Comparison of ENCODE assay signal across 7 mouse cellular contexts in genomic region chr13:98694773-98695314, GRCm38 (mm10). TPM values are rescaled to one million over a fixed set of nuclear protein-coding genes. Genes with fewer than 3 reads are reported as not detected.
A peak's percentile ranks its signal among the peaks of the same experiment; 100 is the strongest.
DNase-seq lines count a peak whose midpoint lies in the region; ATAC-seq and TF ChIP-seq lines count a peak whose summit lies in the region.

Gene Tmem171, minus strand, starts transcription at chr13:98694834.

- H3K4me1 ChIP-seq in ES-Bruce4 (ENCODE audit: control insufficient read depth, insufficient read depth, low read length) = no peaks in the 10 kb centered on the region
- H3K4me1 ChIP-seq in heart, postnatal 0 days (ENCODE audit: control insufficient read depth, insufficient read depth) = peaks cover 21% of the 10 kb centered on the region

- no peak for TF ChIP-seq POLR2A in ES-Bruce4 (IDR thresholded peaks at IDR 0.05; ENCODE audit: insufficient read depth, low read length)

- H3K4me3 ChIP-seq in ES-Bruce4 (ENCODE audit: low read depth, low read length) (peak within 1 kb of the TSS; percentile 52), macrophage (ENCODE audit: inconsistent target) (no peak within 1 kb of the TSS)
- H3K4me3 ChIP-seq in heart, postnatal 0 days (ENCODE audit: low read depth, low read length) = peak within 1 kb of the TSS; percentile 47

- ATAC-seq in heart, postnatal 0 days (ENCODE audit: insufficient read depth, low read depth) = peak; percentile 58

- H3K9me3 ChIP-seq in ES-Bruce4 (replicated peaks; ENCODE audit: control insufficient read depth, insufficient read depth, low read length, poor library complexity, severe bottlenecking) = no peaks in the 10 kb centered on the region
- H3K9me3 ChIP-seq in heart, postnatal 0 days (replicated peaks; ENCODE audit: control insufficient read depth, low read length) = no peaks in the 10 kb centered on the region

- H3K27ac ChIP-seq in ES-Bruce4 (ENCODE audit: insufficient read depth, low read length) (no peak within 1 kb of the TSS), macrophage (peak within 1 kb of the TSS; percentile 95)
- H3K27ac ChIP-seq in heart, postnatal 0 days (ENCODE audit: low read depth) = peak within 1 kb of the TSS; percentile 65

- H3K79me2 ChIP-seq in macrophage (ENCODE audit: inconsistent target) = peaks cover 28% of the 10 kb centered on the region

- H3K36me3 ChIP-seq in ES-Bruce4 (ENCODE audit: control insufficient read depth, insufficient read depth, low read length, poor library complexity, severe bottlenecking) (no peaks in the 10 kb centered on the region), macrophage (ENCODE audit: inconsistent target) (no peaks in the 10 kb centered on the region)
- H3K36me3 ChIP-seq in heart, postnatal 0 days (replicated peaks; ENCODE audit: control insufficient read depth, insufficient read depth, low read length) = no peaks in the 10 kb centered on the region

- no peak for TF ChIP-seq CTCF in ES-Bruce4 (IDR thresholded peaks at IDR 0.05; ENCODE audit: low read depth, low read length)
- TF ChIP-seq CTCF in heart, postnatal 0 days (IDR thresholded peaks at IDR 0.05; ENCODE audit: low read depth) = no peak

- no peak for TF ChIP-seq EP300 in ES-Bruce4 (IDR thresholded peaks at IDR 0.05; ENCODE audit: insufficient read depth, low read depth, low read length)
- TF ChIP-seq EP300 in heart, postnatal 0 days (IDR thresholded peaks at IDR 0.05; ENCODE audit: low read depth) = no peak

- peaks cover 3% of the 10 kb centered on the region; the same call in 1 of the 2 replicates for H3K27me3 ChIP-seq in ES-Bruce4 (ENCODE audit: control insufficient read depth, insufficient read depth, low read length, poor library complexity, severe bottlenecking)
- H3K27me3 ChIP-seq in heart, postnatal 0 days (ENCODE audit: control insufficient read depth, insufficient read depth, low read length) = 0 out of 2 replicates have a peak, but pooled peaks cover 14% of the 10 kb centered on the region

- peak; percentile 20 for DNase-seq in brain, adult 2 months (ENCODE audit: low read depth, low spot score)
- DNase-seq in heart, postnatal 0 days (ENCODE audit: low spot score) = no peak
- peak; percentile 75 to 78 for DNase-seq in kidney, postnatal 36 days
- DNase-seq in thymus, postnatal 10 days (ENCODE audit: low spot score in 2 of 2) = no peak
- no peak for DNase-seq in urinary bladder, postnatal 10 days (ENCODE audit: low spot score)

- 6% methylated on average over 43 of the region's 44 CpGs for WGBS in heart, postnatal 0 days
- WGBS in macrophage (ENCODE audit: missing documents) = 26% methylated on average over 41 of the region's 44 CpGs

- H3K4me2 ChIP-seq in heart, postnatal 0 days (ENCODE audit: low read depth, low read length) = peak within 1 kb of the TSS; percentile 64

- H3K9ac ChIP-seq in ES-Bruce4 (ENCODE audit: low read depth, poor library complexity, severe bottlenecking) = peak within 1 kb of the TSS; percentile 57; the same call in 1 of the 2 replicates
- H3K9ac ChIP-seq in heart, postnatal 0 days (replicated peaks; ENCODE audit: low read depth, low read length) = peak within 1 kb of the TSS; percentile 54

RNA-seq across cellular contexts. Expression of gene Tmem171, which starts in this region (rescaled TPM):
- polyA plus RNA-seq in ES-Bruce4 (2011; ENCODE audit: insufficient read depth, insufficient read length, low read depth, missing spikeins) = 0.99 TPM in 1 of 2 replicates, not detected in the other
- total RNA-seq in heart, postnatal 0 days (2014; rRNA removed; ENCODE audit: low replicate concordance) = 3.8 and 5.4 TPM in 2 replicates
- 3.6 and 3.8 TPM in 2 replicates for polyA plus RNA-seq in heart, postnatal 0 days (2015; fragmentation: Nextera tagmentation; extraction: Ambion mirVana)
- total RNA-seq in macrophage (2018; cell fraction: chromatin; rRNA removed) = 10 to 100 TPM in 13 of 26 experiments, 1 to 10 TPM in 13; 3.0 to 26.5 (median 10.3) TPM
- 10 to 100 TPM; 15.6 to 85.5 (median 36.6) TPM for total RNA-seq in macrophage (2018; cell fraction: cytosol; rRNA removed)
- total RNA-seq in macrophage (2018; cell fraction: nucleus; rRNA removed) = 10 to 100 TPM in 22 of 26 experiments, 1 to 10 TPM in 4; 7.6 to 59.5 (median 28.6) TPM
- 19.9 to 34.2 TPM (median 33.5 TPM) in 3 replicates for polyA plus RNA-seq in macrophage (2018)

Comparison
In these comparisons a context has a peak if more than half of its experiments do, and no peak if none do; other contexts are left out.
1. DNase-seq: peak in brain, adult 2 months (single experiment) and kidney, postnatal 36 days (2 of 2); none in heart, postnatal 0 days (single experiment), thymus, postnatal 10 days (0 of 2) and urinary bladder, postnatal 10 days (single experiment).